Mouse (Mus musculus): ENCODE data around the gene Diexf. TPM values are rescaled to one million over a fixed set of nuclear protein-coding genes. Genes with fewer than 3 reads are reported as not detected.

Gene Diexf
- polyA plus RNA-seq, 1 experiment: 13.3 TPM

DNA sequence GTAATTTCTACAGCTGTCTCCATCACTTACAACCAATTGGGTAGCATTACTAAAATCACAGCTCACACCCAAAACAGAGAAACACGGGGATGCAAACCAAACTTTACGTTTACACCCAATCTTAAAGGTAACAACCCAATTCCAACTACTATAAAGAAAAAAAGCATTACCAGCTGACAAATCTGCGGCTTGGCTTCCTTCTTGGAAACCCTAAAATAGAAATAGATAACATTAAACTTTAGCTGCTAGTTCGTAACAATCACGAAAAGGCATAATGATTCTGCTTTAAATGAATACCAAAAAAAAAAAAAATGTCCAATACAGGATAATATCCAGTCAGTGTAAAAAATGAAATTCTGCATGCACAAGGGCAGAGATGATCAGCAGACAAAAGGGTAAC lies 751 bp downstream of the Diexf start:
- H3K4me3 ChIP-seq: peak overlapping the region; percentile 59
- H3ac ChIP-seq (ENCODE audit: control insufficient read depth, insufficient read length): peak overlapping the region; percentile 37
- peaks cover 16% of the 10 kb centered on the region for H3K36me3 ChIP-seq (ENCODE audit: control insufficient read depth, insufficient read depth)
- no peaks in the 10 kb centered on the region for H3K27me3 ChIP-seq (ENCODE audit: control insufficient read depth, insufficient read depth, insufficient read length)
- peak overlapping the region; percentile 80 for H3K4me2 ChIP-seq (ENCODE audit: low read depth)
- peaks cover 31% of the 10 kb centered on the region for H3K79me2 ChIP-seq (ENCODE audit: control insufficient read depth, insufficient read depth)
- TF ChIP-seq CEBPB (IDR thresholded peaks at IDR 0.05; ENCODE audit: insufficient read depth, poor library complexity, severe bottlenecking) (no peak), SRF (IDR thresholded peaks at IDR 0.05; ENCODE audit: control insufficient read depth, insufficient read length, low read depth) (no peak), MYOG (IDR thresholded peaks at IDR 0.05; ENCODE audit: control insufficient read depth in 1 of 3, insufficient read depth in 1 of 3, insufficient read length in 2 of 3, low read depth in 2 of 3) (no peak), MAX (IDR thresholded peaks at IDR 0.05; ENCODE audit: low read depth) (no peak), E2F4 (IDR thresholded peaks at IDR 0.05; ENCODE audit: insufficient read depth) (no peak), POLR2AphosphoS2 (IDR thresholded peaks at IDR 0.05; ENCODE audit: insufficient read length, low read depth) (no peak), TCF3 (IDR thresholded peaks at IDR 0.05; ENCODE audit: insufficient read length, low read depth) (no peak), MYOD1 (IDR thresholded peaks at IDR 0.05; ENCODE audit: control insufficient read depth in 1 of 3, insufficient read length in 2 of 3, low read depth in 2 of 3) (no peak), POLR2A (IDR thresholded peaks at IDR 0.05; ENCODE audit: insufficient read length, low read depth) (no peak), USF1 (IDR thresholded peaks at IDR 0.05; ENCODE audit: low read depth) (no peak), TCF12 (IDR thresholded peaks at IDR 0.05; ENCODE audit: insufficient read depth, poor library complexity, severe bottlenecking) (no peak), REST (IDR thresholded peaks at IDR 0.05; ENCODE audit: insufficient read depth, insufficient read length) (no peak)

- no peak overlapping the region for H3K4me2 ChIP-seq (ENCODE audit: low read depth)
- TF ChIP-seq USF1 (IDR thresholded peaks at IDR 0.05; ENCODE audit: low read depth): no peak
- no peak for TF ChIP-seq E2F4 (IDR thresholded peaks at IDR 0.05; ENCODE audit: insufficient read depth)
- TF ChIP-seq POLR2A (IDR thresholded peaks at IDR 0.05; ENCODE audit: insufficient read length, low read depth): no peak
- no peak for TF ChIP-seq REST (IDR thresholded peaks at IDR 0.05; ENCODE audit: insufficient read depth, insufficient read length)
- TF ChIP-seq MYOD1 (IDR thresholded peaks at IDR 0.05; ENCODE audit: control insufficient read depth in 1 of 3, insufficient read length in 2 of 3, low read depth in 2 of 3): no peak
- no peak for TF ChIP-seq CEBPB (IDR thresholded peaks at IDR 0.05; ENCODE audit: insufficient read depth, poor library complexity, severe bottlenecking)
- no peak for TF ChIP-seq MYOG (IDR thresholded peaks at IDR 0.05; ENCODE audit: control insufficient read depth in 1 of 3, insufficient read depth in 1 of 3, insufficient read length in 2 of 3, low read depth in 2 of 3)
- no peak for TF ChIP-seq TCF3 (IDR thresholded peaks at IDR 0.05; ENCODE audit: insufficient read length, low read depth)
- no peaks in the 10 kb centered on the region for H3K27me3 ChIP-seq (ENCODE audit: control insufficient read depth, insufficient read depth, insufficient read length)
- H3K4me3 ChIP-seq: no peak overlapping the region
- H3ac ChIP-seq (ENCODE audit: control insufficient read depth, insufficient read length): no peak overlapping the region
- H3K79me2 ChIP-seq (ENCODE audit: control insufficient read depth, insufficient read depth): peaks cover 31% of the 10 kb centered on the region
- peaks cover 26% of the 10 kb centered on the region for H3K36me3 ChIP-seq (ENCODE audit: control insufficient read depth, insufficient read depth)
Observed at GRCm38 (mm10) chr1:193128055-193128454, 2.0 kb downstream of the Diexf start.

DNA sequence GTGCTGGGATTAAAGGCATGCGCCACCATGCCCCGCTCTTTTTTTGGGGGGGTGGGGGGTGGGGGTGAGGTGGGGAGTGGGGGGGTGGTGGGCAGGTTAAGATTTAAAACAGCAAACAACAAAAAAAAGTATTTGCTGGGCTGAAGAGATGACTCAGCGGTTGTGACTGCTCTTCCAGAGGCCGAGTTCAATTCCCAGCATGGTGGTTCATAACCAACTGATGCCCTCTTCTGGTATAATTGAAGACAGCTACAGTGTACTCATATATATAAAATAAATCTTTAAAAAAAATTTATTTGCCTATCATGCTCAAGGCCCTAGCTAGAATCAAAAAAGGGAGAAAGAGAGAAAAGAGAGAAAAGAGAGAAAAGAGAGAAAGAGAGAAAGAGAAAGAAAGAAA lies 4.2 kb downstream of the Diexf start:
- TF ChIP-seq E2F4 (IDR thresholded peaks at IDR 0.05; ENCODE audit: insufficient read depth) (no peak), REST (IDR thresholded peaks at IDR 0.05; ENCODE audit: insufficient read depth, insufficient read length) (no peak), TCF12 (IDR thresholded peaks at IDR 0.05; ENCODE audit: insufficient read depth, poor library complexity, severe bottlenecking) (no peak), MAX (IDR thresholded peaks at IDR 0.05; ENCODE audit: low read depth) (no peak), POLR2AphosphoS2 (IDR thresholded peaks at IDR 0.05; ENCODE audit: insufficient read length, low read depth) (no peak), MYOG (IDR thresholded peaks at IDR 0.05; ENCODE audit: control insufficient read depth in 1 of 3, insufficient read depth in 1 of 3, insufficient read length in 2 of 3, low read depth in 2 of 3) (no peak)
- H3K27me3 ChIP-seq (ENCODE audit: control insufficient read depth, insufficient read depth, insufficient read length): no peaks in the 10 kb centered on the region
- H3ac ChIP-seq (ENCODE audit: control insufficient read depth, insufficient read length): no peak overlapping the region
- no peak overlapping the region for H3K4me3 ChIP-seq
- peaks cover 31% of the 10 kb centered on the region for H3K79me2 ChIP-seq (ENCODE audit: control insufficient read depth, insufficient read depth)
- no peak overlapping the region for H3K4me2 ChIP-seq (ENCODE audit: low read depth)
- H3K36me3 ChIP-seq (ENCODE audit: control insufficient read depth, insufficient read depth): peaks cover 41% of the 10 kb centered on the region

GRCm38 (mm10) chr1:193123290-193123689 lies 6.8 kb downstream of the Diexf start:
- no peaks in the 10 kb centered on the region for H3K27me3 ChIP-seq (ENCODE audit: control insufficient read depth, insufficient read depth, insufficient read length)
- H3K4me3 ChIP-seq: no peak overlapping the region
- TF ChIP-seq USF1 (IDR thresholded peaks at IDR 0.05; ENCODE audit: low read depth) (no peak), MAX (IDR thresholded peaks at IDR 0.05; ENCODE audit: low read depth) (no peak)
- peaks cover 14% of the 10 kb centered on the region for H3K79me2 ChIP-seq (ENCODE audit: control insufficient read depth, insufficient read depth)
- H3K4me2 ChIP-seq (ENCODE audit: low read depth): no peak overlapping the region
- peaks cover 57% of the 10 kb centered on the region for H3K36me3 ChIP-seq (ENCODE audit: control insufficient read depth, insufficient read depth)
- H3ac ChIP-seq (ENCODE audit: control insufficient read depth, insufficient read length): no peak overlapping the region

DNA sequence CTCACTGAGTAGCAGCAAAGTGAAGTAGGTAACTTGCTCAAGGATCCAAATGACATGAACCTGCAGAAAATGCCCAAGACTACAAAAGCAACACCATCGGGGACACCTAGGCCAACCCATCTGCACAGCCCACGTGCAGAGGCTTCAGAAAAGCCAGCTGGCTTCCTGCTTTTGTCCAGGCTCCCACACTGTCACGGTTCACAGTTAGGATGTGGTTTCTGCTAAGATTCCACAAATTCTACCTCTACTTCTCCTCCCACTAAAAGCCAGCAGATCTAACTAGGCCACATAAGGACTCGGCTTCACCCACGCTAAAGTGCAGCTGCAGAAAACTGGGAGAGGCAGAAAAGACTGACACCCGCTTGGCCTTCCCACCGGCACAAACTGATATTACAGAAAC lies 7.3 kb downstream of the Diexf start:
- TF ChIP-seq CEBPB (IDR thresholded peaks at IDR 0.05; ENCODE audit: insufficient read depth, poor library complexity, severe bottlenecking) (no peak), REST (IDR thresholded peaks at IDR 0.05; ENCODE audit: insufficient read depth, insufficient read length) (no peak), MYOG (IDR thresholded peaks at IDR 0.05; ENCODE audit: control insufficient read depth in 1 of 3, insufficient read depth in 1 of 3, insufficient read length in 2 of 3, low read depth in 2 of 3) (no peak), USF1 (IDR thresholded peaks at IDR 0.05; ENCODE audit: low read depth) (no peak), POLR2AphosphoS2 (IDR thresholded peaks at IDR 0.05; ENCODE audit: insufficient read length, low read depth) (no peak), MAX (IDR thresholded peaks at IDR 0.05; ENCODE audit: low read depth) (no peak), SRF (IDR thresholded peaks at IDR 0.05; ENCODE audit: control insufficient read depth, insufficient read length, low read depth) (no peak), TCF12 (IDR thresholded peaks at IDR 0.05; ENCODE audit: insufficient read depth, poor library complexity, severe bottlenecking) (no peak), POLR2A (IDR thresholded peaks at IDR 0.05; ENCODE audit: insufficient read length, low read depth) (no peak), TCF3 (IDR thresholded peaks at IDR 0.05; ENCODE audit: insufficient read length, low read depth) (no peak), E2F4 (IDR thresholded peaks at IDR 0.05; ENCODE audit: insufficient read depth) (no peak), MYOD1 (IDR thresholded peaks at IDR 0.05; ENCODE audit: control insufficient read depth in 1 of 3, insufficient read length in 2 of 3, low read depth in 2 of 3) (no peak)
- Histone ChIP-seq H3K4me2 (ENCODE audit: low read depth) (no peak overlapping the region), H3K27me3 (ENCODE audit: control insufficient read depth, insufficient read depth, insufficient read length) (no peaks in the 10 kb centered on the region), H3K4me3 (no peak overlapping the region), H3K79me2 (ENCODE audit: control insufficient read depth, insufficient read depth) (peaks cover 9% of the 10 kb centered on the region), H3ac (ENCODE audit: control insufficient read depth, insufficient read length) (no peak overlapping the region), H3K36me3 (ENCODE audit: control insufficient read depth, insufficient read depth) (peaks cover 57% of the 10 kb centered on the region)
